Mouse (Mus musculus) lung, postnatal 0 days (tissue): ENCODE data around the gene Ak2. TPM values are rescaled to one million over a fixed set of nuclear protein-coding genes. Genes with fewer than 3 reads are reported as not detected.

ENCODE experiments used
- ATAC-seq: fragments of 200-750 bp; cut with Nextera tagmentation; 2 replicates; pipeline ENCODE4 v1.8.0; 2017; ENCODE audit warnings: moderate library complexity
- DNase-seq: peaks from one replicate; pipeline ENCODE4 v3.0.0-alpha.2; 2016; ENCODE audit warnings: low spot score
- H3K27ac ChIP-seq: fragments of 300-500 bp; sonication (generic); 2 replicates; pipeline ENCODE4 v1.5.1; 2014; ENCODE audit warnings: antibody characterized with exemption, mild to moderate bottlenecking, low read length, mixed read lengths
- H3K27me3 ChIP-seq: fragments of 300-500 bp; sonication (generic); replicated peaks from 2 replicates; pipeline ENCODE4 v1.6.1; 2014; ENCODE audit warnings: low read length, mixed read lengths; ENCODE audit not compliant: insufficient read depth
- H3K36me3 ChIP-seq: fragments of 300-500 bp; sonication (generic); 2 replicates; pipeline ENCODE4 v1.6.1; 2014; ENCODE audit warnings: low read length, mixed read lengths; ENCODE audit not compliant: insufficient read depth
- H3K4me1 ChIP-seq: fragments of 300-500 bp; sonication (generic); 2 replicates; pipeline ENCODE4 v1.6.1; 2014; ENCODE audit warnings: antibody characterized with exemption, low read depth, low read length, mixed read lengths; ENCODE audit not compliant: insufficient read depth
- H3K4me2 ChIP-seq: fragments of 300-500 bp; sonication (generic); replicated peaks from 2 replicates; pipeline ENCODE4 v1.6.1; 2014; ENCODE audit warnings: low read depth, mild to moderate bottlenecking, low read length, moderate library complexity, mixed read lengths
- H3K4me3 ChIP-seq: fragments of 300-500 bp; sonication (generic); 2 replicates; pipeline ENCODE4 v1.5.1; 2014; ENCODE audit warnings: low read depth, low read length
- H3K9ac ChIP-seq: fragments of 300-500 bp; sonication (generic); replicated peaks from 2 replicates; pipeline ENCODE4 v1.6.1; 2014; ENCODE audit warnings: low read depth, mild to moderate bottlenecking
- H3K9me3 ChIP-seq: fragments of 300-500 bp; sonication (generic); 2 replicates; pipeline ENCODE4 v1.6.1; 2016; ENCODE audit warnings: low read length, mixed read lengths
- CTCF ChIP-seq: IDR thresholded peaks from 2 replicates; pipeline ENCODE4 v1.5.1; 2016; ENCODE audit warnings: antibody characterized with exemption, mild to moderate bottlenecking
- EP300 ChIP-seq: IDR thresholded peaks from 2 replicates; pipeline ENCODE4 v1.6.1; 2016; ENCODE audit warnings: antibody characterized with exemption, mild to moderate bottlenecking, control low read depth
- WGBS: fragments of 180-500 bp; shearing (Covaris S2); extraction: QIAGEN DNeasy Blood & Tissue Kit; methylation state at CpG from one replicate; pipeline ENCODE4 v1.1.7; 2014; 5-methylcytosine and 5-hydroxymethylcytosine counted together
- polyA plus RNA-seq: library from polyadenylated mRNA; unstranded; fragments of >200 nt; fragmentation: Nextera tagmentation; extraction: Ambion mirVana; gene quantifications from 2 replicates; pipeline ENCODE4 v1.2.1, GENCODE M21; 2015

The Ak2 gene
- polyA plus RNA-seq, 1 experiment from 2014 or later, result 85.7 TPM

DNA sequence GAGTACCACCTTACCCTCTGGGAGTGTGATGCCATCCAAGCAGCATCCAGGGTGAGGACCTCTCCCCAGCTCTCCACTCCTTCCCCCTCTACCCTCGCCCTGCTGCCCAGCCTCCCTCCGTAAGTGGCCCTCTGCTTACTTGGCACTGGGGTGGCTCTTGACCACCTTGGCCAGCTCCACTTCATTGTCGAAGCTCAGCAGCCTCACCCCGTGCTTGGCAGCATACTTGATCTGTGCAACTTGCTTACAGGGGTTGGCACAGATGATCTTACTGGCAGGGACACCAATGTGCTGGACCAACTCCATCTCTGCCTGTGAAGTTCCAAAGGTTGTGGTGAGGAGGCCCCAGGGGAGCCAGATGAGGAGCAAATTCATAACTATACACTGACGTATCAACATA is 41.3 kb upstream of the Ak2 start:
- TF ChIP-seq CTCF (no peak), EP300 (no peak)
- H3K27me3 ChIP-seq, result no peaks in the 10 kb centered on the region
- H3K9ac ChIP-seq, result no peak overlapping the region
- peak; percentile 21; the same call in 1 of the 2 replicates for ATAC-seq
- no peak overlapping the region for H3K27ac ChIP-seq
- no peaks in the 10 kb centered on the region; the same call in 1 of the 2 replicates for H3K4me1 ChIP-seq
- no peak overlapping the region for H3K4me2 ChIP-seq
- DNase-seq, result peak; percentile 33
- whole genome bisulfite sequencing, result 51% methylated on average over 5 of the region's 5 CpGs
- H3K4me3 ChIP-seq, result no peak overlapping the region
- no peaks in the 10 kb centered on the region for H3K9me3 ChIP-seq
- H3K36me3 ChIP-seq, result no peaks in the 10 kb centered on the region

DNA sequence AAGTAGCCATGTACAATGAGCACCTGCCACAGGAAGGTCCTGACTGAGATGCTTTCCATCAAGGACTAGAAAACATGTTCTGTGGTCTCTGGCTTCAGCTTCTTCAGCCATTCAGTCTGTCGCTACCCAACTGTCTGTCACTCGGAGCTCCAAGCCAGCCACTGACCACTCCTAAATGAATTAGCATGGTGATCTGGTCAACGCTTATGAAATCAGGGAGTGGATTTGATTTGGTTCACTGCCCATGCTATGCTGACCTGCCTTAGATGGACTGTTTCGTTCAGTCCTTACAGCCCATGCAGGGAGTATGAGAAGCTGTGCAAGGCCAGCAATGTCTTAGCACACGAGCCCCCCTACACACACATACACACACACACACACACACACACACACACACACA is 37.9 kb upstream of the Ak2 start:
- no peaks in the 10 kb centered on the region for H3K27me3 ChIP-seq
- ATAC-seq, result no peak
- H3K4me1 ChIP-seq, result peaks cover 5% of the 10 kb centered on the region; the same call in 1 of the 2 replicates
- no peaks in the 10 kb centered on the region for H3K9me3 ChIP-seq
- no peak for TF ChIP-seq CTCF
- no peak for TF ChIP-seq EP300
- no peak overlapping the region for H3K27ac ChIP-seq
- H3K4me3 ChIP-seq, result no peak overlapping the region
- H3K9ac ChIP-seq, result no peak overlapping the region
- no peak for DNase-seq
- no peak overlapping the region for H3K4me2 ChIP-seq
- WGBS, result 93% methylated on average over 5 of the region's 5 CpGs
- H3K36me3 ChIP-seq, result no peaks in the 10 kb centered on the region

DNA sequence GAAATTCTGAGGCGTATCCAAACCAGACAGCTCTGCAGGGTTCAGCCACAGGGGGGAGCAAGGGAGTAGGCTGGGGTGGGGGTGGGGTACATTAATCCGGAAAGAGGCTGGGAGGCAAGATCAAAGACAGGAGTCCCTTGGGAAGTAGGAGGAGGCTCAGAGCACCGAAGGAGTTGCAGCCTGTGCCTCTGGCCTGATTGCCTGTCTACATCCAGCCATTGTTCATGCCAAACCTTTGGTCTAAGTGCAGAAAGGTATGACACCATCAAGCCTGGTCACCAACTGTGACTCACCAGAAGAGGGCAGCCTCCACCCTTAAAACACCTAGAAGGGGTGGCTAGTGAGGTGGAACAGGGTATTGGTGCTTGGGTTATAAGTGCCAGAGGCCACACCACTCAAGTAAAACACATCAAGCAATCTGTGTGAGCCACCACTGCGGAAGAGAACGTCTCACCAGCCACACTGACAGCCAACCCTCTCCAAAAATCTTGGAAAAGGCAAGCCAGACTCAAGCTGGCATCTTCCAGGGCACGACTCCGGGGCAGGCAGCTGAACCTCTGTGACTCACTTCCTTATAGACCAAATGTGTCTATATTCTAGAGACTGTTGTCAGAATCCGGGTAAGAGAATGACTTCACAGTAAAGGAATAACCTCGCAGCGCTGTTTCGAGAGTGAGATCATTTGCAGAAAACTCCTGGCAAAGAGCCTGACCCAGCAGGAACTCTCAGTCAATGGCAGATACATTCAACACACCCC is 34.4 kb upstream of the Ak2 start:
- no peak overlapping the region for H3K4me3 ChIP-seq
- H3K36me3 ChIP-seq, result no peaks in the 10 kb centered on the region
- H3K4me2 ChIP-seq, result no peak overlapping the region
- no peak for TF ChIP-seq EP300
- peak; percentile 76 for TF ChIP-seq CTCF
- H3K4me1 ChIP-seq, result peaks cover 5% of the 10 kb centered on the region; the same call in 1 of the 2 replicates
- H3K9me3 ChIP-seq, result no peaks in the 10 kb centered on the region
- DNase-seq, result peak; percentile 87
- 18% methylated on average over 11 of the region's 11 CpGs for WGBS
- peak; percentile 80 for ATAC-seq
- no peak overlapping the region for H3K9ac ChIP-seq
- no peaks in the 10 kb centered on the region for H3K27me3 ChIP-seq
- H3K27ac ChIP-seq, result 0 out of 2 replicates have a peak overlapping the region, but pooled peaks have one; percentile 52

DNA sequence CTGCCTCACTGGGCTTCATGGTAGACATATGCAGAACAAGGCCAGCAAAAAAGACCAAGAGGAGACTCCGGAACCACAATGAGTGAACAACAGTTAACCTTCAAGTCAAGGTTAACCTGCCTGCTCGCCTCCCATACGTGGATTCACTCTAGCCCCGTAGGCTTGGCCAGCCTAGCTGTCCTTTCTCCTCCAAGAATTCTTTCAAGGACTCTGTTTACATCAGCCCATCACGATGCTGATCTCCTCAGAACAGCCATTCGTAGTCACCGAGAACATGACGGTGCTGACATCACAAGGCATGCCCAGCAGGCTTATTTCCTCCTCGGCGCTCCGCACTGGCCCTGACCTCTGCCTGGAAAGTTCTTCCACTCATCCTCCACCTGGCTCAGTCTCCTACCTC is 33.6 kb upstream of the Ak2 start:
- H3K4me2 ChIP-seq, result no peak overlapping the region
- peaks cover 5% of the 10 kb centered on the region; the same call in 1 of the 2 replicates for H3K4me1 ChIP-seq
- ATAC-seq (no peak), DNase-seq (no peak)
- H3K27ac ChIP-seq, result peak overlapping the region; percentile 52; the same call in 1 of the 2 replicates
- TF ChIP-seq CTCF, result no peak
- WGBS, result 76% methylated on average over 11 of the region's 11 CpGs
- no peak overlapping the region for H3K9ac ChIP-seq
- no peaks in the 10 kb centered on the region for H3K9me3 ChIP-seq
- H3K36me3 ChIP-seq, result no peaks in the 10 kb centered on the region
- no peak overlapping the region for H3K4me3 ChIP-seq
- H3K27me3 ChIP-seq, result no peaks in the 10 kb centered on the region

DNA sequence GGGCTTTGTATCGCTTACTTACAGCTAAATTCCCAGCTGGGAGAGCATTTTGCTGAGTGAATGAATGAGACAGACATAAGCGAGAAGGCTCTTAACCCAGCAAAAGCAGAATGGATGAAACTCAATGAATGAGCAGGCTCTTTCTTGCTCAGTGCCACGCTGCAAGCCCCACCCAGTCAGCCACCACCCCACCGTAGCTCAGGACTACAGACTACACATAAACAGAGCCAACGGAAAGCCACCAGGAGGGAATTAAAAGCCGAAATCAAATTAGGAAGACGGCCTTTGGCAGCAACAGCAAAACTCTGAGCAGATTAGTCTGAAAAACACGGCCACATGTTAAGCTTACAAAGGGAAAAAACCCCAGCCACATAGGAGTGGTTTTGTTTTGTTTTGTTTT is 32.9 kb upstream of the Ak2 start:
- Histone ChIP-seq H3K9ac (no peak overlapping the region), H3K27ac (no peak overlapping the region), H3K4me3 (no peak overlapping the region), H3K4me1 (peaks cover 5% of the 10 kb centered on the region; the same call in 1 of the 2 replicates), H3K9me3 (no peaks in the 10 kb centered on the region), H3K36me3 (no peaks in the 10 kb centered on the region), H3K4me2 (no peak overlapping the region), H3K27me3 (no peaks in the 10 kb centered on the region)
- 79% methylated on average over 8 of the region's 8 CpGs for WGBS
- TF ChIP-seq EP300 (no peak), CTCF (no peak)
- DNase-seq (no peak), ATAC-seq (no peak)

DNA sequence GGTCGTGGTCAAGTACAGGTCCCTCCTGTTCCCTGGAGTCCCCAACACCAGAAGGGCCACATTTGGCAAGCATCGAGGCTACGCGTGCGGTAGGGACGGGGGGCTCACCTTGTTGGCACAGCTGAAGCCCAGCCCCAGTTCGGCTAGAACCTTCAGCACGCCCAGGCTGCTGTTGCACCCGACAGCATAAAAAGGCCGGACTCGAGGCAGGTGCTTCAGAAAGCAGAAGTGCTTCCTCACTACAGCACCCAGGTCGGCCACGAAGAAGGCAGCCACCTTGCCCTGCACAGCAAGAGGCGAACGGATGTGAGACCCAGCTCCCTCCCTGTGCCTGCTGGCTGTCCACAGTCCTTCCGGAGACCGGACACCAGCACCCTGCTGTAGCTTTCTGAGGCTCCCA is 32.1 kb upstream of the Ak2 start:
- H3K4me3 ChIP-seq, result no peak overlapping the region
- H3K9me3 ChIP-seq, result no peaks in the 10 kb centered on the region
- no peak for ATAC-seq
- no peak for TF ChIP-seq EP300
- TF ChIP-seq CTCF, result no peak
- no peak for DNase-seq
- H3K27me3 ChIP-seq, result 0 out of 2 replicates have a peak, but pooled peaks cover 1% of the 10 kb centered on the region
- H3K4me2 ChIP-seq, result no peak overlapping the region
- 77% methylated on average over 17 of the region's 17 CpGs for WGBS
- H3K36me3 ChIP-seq, result no peaks in the 10 kb centered on the region
- H3K4me1 ChIP-seq, result peaks cover 5% of the 10 kb centered on the region; the same call in 1 of the 2 replicates
- H3K27ac ChIP-seq, result no peak overlapping the region
- H3K9ac ChIP-seq, result no peak overlapping the region
